Mouse (Mus musculus) lung, adult 2 months (tissue): Measurements from ENCODE around the gene 1700028K03Rik. TPM values are rescaled to one million over a fixed set of nuclear protein-coding genes. Genes with fewer than 3 reads are reported as not detected.
A peak's percentile ranks its signal among the peaks of the same experiment; 100 is the strongest.

ENCODE experiments used
- DNase-seq: peaks from one replicate; pipeline ENCODE4 v3.0.0; 2022
- H3K4me1 ChIP-seq: fragments of 200-500 bp; 2 replicates; pipeline ENCODE4 v1.6.1; 2011; ENCODE audit warnings: low read length; ENCODE audit not compliant: control insufficient read depth, insufficient read depth
- H3K4me3 ChIP-seq: fragments of 200-500 bp; replicated peaks from 2 replicates; pipeline ENCODE3; 2011; ENCODE audit warnings: low read depth, mild to moderate bottlenecking, control low read depth, low read length; ENCODE audit errors: extremely low read depth
- CTCF ChIP-seq: fragments of 200-500 bp; IDR thresholded peaks from 2 replicates; pipeline ENCODE4 v1.5.1; 2011; ENCODE audit warnings: mild to moderate bottlenecking, low read length, control low read depth; ENCODE audit not compliant: insufficient read depth
- POLR2A ChIP-seq: fragments of 200-500 bp; IDR thresholded peaks from 2 replicates; pipeline ENCODE4 v1.6.1; 2011; ENCODE audit warnings: low read depth, mild to moderate bottlenecking, control low read depth, low read length, borderline replicate concordance; ENCODE audit errors: extremely low read depth
- WGBS: fragments of 180-500 bp; shearing (Covaris S2); methylation state at CpG from one replicate; pipeline ENCODE4 v1.1.7; 2018; 5-methylcytosine and 5-hydroxymethylcytosine counted together
- polyA plus RNA-seq: library from polyadenylated mRNA; depleted of rRNA; stranded (reverse); fragments of >200 nt; gene quantifications from 2 replicates; pipeline ENCODE4 v1.2.3, GENCODE M21; 2012; rRNA removed

The 1700028K03Rik gene
- polyA plus RNA-seq, 1 experiment, result not detected

GRCm38 (mm10) chr5:107597301-107598077 lies 63.0 kb downstream of the 1700028K03Rik start, which contains the start of the genes Rpap2 and Glmn:
Gene Rpap2 (plus strand): TSS chr5:107597373.
Gene Glmn (minus strand): TSS chr5:107597888.
- Histone ChIP-seq H3K4me3 (peak within 1 kb of the TSS; percentile 82), H3K4me1 (no peaks in the 10 kb centered on the region; the same call in 1 of the 2 replicates)
- TF ChIP-seq CTCF (no peak), POLR2A (peak; percentile 82; the same call in 1 of the 2 replicates)
- peak; percentile 88 for DNase-seq
- under 1% methylated on average over 58 of the region's 64 CpGs for WGBS

- DNase-seq, result no peak
- WGBS, result 26% methylated on average over 4 of the region's 4 CpGs
- TF ChIP-seq POLR2A (no peak), CTCF (no peak)
- H3K4me1 ChIP-seq, result no peaks in the 10 kb centered on the region; the same call in 1 of the 2 replicates
- H3K4me3 ChIP-seq, result no peak overlapping the region
Observed at GRCm38 (mm10) chr5:107598380-107598779, 63.9 kb downstream of the 1700028K03Rik start.

Other genes starting within 250 kb of the 1700028K03Rik start
- gene Tgfbr3, start 245.1 kb upstream of the 1700028K03Rik start, polyA plus RNA-seq, result 44.8 and 47.3 TPM in 2 replicates
- 0.71 and 1.1 TPM in 2 replicates for gene Brdt, start 203.6 kb upstream of the 1700028K03Rik start, polyA plus RNA-seq
- 1.9 and 2.0 TPM in 2 replicates for gene Ephx4, start 132.0 kb upstream of the 1700028K03Rik start, polyA plus RNA-seq
- 0.03 and 0.14 TPM in 2 replicates for gene Lpcat2b, start 103.2 kb upstream of the 1700028K03Rik start, polyA plus RNA-seq
- gene Btbd8, start 96.7 kb upstream of the 1700028K03Rik start, polyA plus RNA-seq, result 1.0 and 1.2 TPM in 2 replicates
- 0.06 TPM in 1 of 2 replicates, not detected in the other for gene Gm42669, start 27.1 kb upstream of the 1700028K03Rik start, polyA plus RNA-seq
- 1.5 and 2.5 TPM in 2 replicates for gene Rpap2, start 62.7 kb downstream of the 1700028K03Rik start, polyA plus RNA-seq
- 0.80 and 0.85 TPM in 2 replicates for gene Glmn, start 63.2 kb downstream of the 1700028K03Rik start, polyA plus RNA-seq
- gene Gfi1, start 191.3 kb downstream of the 1700028K03Rik start, polyA plus RNA-seq, result 0.73 and 2.0 TPM in 2 replicates